Mouse (Mus musculus): ENCODE measurements around the gene Car5a.

DNA sequence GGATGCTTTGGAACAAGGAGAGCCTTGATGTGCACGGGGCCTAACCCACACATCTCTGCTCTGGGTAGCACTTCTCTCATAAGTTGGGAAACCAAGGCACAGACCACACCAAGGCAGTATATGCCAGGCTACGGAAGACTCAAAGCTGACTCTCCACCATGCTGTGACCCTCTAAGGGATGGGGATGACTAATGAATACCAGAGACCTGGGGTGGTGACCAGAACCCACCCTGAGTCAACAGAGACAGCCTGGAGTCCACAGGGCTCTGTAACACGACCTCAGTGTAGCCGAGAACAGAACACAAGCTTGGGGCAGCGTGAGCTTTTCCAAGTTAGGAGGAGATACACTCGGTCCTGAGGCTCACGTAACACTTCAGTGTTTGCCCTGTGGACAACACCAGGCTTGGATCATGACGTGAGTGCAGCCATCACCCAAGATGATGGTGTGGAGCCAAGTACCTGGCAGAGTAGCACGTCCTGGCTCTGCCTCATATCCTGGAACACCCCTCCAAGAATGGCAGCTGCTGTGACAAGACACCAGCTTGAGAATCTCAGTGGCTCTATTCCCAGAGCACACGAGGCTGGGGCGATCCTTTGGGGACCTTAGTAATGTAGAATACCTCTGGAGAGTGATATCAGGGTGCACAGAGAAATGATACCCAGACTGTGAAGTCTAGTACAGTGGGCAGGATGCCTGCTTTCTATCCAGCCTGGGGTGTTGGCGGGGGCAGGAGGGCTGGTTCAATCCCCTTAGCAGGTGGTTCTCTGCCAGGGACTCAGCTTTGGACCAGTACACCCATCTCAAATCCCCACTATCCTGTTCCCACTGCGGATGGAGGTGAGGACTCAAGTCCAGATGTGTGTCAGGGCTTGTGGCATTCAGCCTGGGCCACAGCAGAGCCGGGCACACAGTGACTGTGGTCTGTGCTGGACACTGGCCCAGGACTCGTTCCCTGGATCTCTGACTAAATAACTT, 54.6 kb downstream of the Car5a start:
- no peak for TF ChIP-seq POLR2A (IDR thresholded peaks at IDR 0.05; ENCODE audit: borderline replicate concordance, low read depth, low read length)
- TF ChIP-seq CTCF (IDR thresholded peaks at IDR 0.05; ENCODE audit: low read depth, low read length) = no peak

Measured in bone marrow macrophage, adult 2 months (primary cell).